Mouse (Mus musculus): ENCODE data around the gene Poln. TPM values are rescaled to one million over a fixed set of nuclear protein-coding genes. Genes with fewer than 3 reads are reported as not detected.

Poln gene
- polyA plus RNA-seq, 1 experiment from 2014 or later, result 0.98 TPM

- H3K4me2 ChIP-seq (replicated peaks), result no peak overlapping the region
Observed at GRCm38 (mm10) chr5:34189521-34189920, 20.3 kb upstream of the Poln start.

DNA sequence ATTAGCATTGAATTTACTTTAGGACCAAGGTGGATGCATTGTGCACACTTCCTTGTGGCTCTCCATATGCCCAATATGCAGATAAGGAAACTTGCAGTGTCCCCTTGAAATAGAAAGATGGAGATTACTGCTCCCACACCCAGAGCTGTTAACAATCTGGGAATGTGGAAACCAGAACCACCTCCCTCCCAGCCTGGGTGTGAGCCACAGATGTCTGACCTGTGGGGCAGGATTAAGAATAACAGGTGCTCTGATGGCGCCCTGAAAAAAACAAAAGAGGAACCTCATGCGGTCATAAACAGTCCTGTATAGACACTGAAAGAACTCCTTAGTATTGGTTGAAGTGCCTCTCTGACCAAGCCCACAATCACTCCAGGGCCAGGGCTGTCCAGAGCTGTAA, 19.6 kb upstream of the Poln start:
- peaks cover 34% of the 10 kb centered on the region for H3K4me1 ChIP-seq (replicated peaks; ENCODE audit: control insufficient read depth, insufficient read depth, low read length)
- no peaks in the 10 kb centered on the region for H3K9me3 ChIP-seq (ENCODE audit: control insufficient read depth, low read length)
- peak overlapping the region; percentile 96; the same call in 1 of the 2 replicates for H3K4me3 ChIP-seq (replicated peaks; ENCODE audit: low read length)
- ATAC-seq (ENCODE audit: low FRiP score) (no peak), DNase-seq (ENCODE audit: low spot score) (no peak)
- no peaks in the 10 kb centered on the region for H3K36me3 ChIP-seq (replicated peaks; ENCODE audit: control insufficient read depth, insufficient read depth)
- no peak overlapping the region for H3K27ac ChIP-seq
- WGBS, result 74% methylated on average over 2 of the region's 2 CpGs
- no peaks in the 10 kb centered on the region for H3K27me3 ChIP-seq (ENCODE audit: control insufficient read depth, insufficient read depth, low read length)
- H3K9ac ChIP-seq, result peak overlapping the region; percentile 67
- H3K4me2 ChIP-seq (replicated peaks), result peak overlapping the region; percentile 78

More at GRCm38 (mm10) chr5:34189521-34189920, 20.3 kb upstream of the Poln start:
- DNase-seq (ENCODE audit: low spot score) (no peak), ATAC-seq (ENCODE audit: low FRiP score) (no peak)
- Histone ChIP-seq H3K36me3 (replicated peaks; ENCODE audit: control insufficient read depth, insufficient read depth) (no peaks in the 10 kb centered on the region), H3K9ac (no peak overlapping the region), H3K27me3 (ENCODE audit: control insufficient read depth, insufficient read depth, low read length) (no peaks in the 10 kb centered on the region), H3K4me3 (replicated peaks; ENCODE audit: low read length) (no peak overlapping the region), H3K4me1 (replicated peaks; ENCODE audit: control insufficient read depth, insufficient read depth, low read length) (peaks cover 28% of the 10 kb centered on the region), H3K27ac (no peak overlapping the region), H3K9me3 (ENCODE audit: control insufficient read depth, low read length) (no peaks in the 10 kb centered on the region)
- 72% methylated on average over 1 of the region's 1 CpGs for WGBS

- H3K36me3 ChIP-seq (replicated peaks; ENCODE audit: control insufficient read depth, insufficient read depth), result peaks cover 8% of the 10 kb centered on the region
- peak within 1 kb of the TSS; percentile 96 for H3K4me3 ChIP-seq (replicated peaks; ENCODE audit: low read length)
- H3K27ac ChIP-seq, result peak within 1 kb of the TSS; percentile 92
- peak; percentile 99 for ATAC-seq (ENCODE audit: low FRiP score)
- no peaks in the 10 kb centered on the region for H3K9me3 ChIP-seq (ENCODE audit: control insufficient read depth, low read length)
- peaks cover 44% of the 10 kb centered on the region for H3K4me1 ChIP-seq (replicated peaks; ENCODE audit: control insufficient read depth, insufficient read depth, low read length)
- H3K27me3 ChIP-seq (ENCODE audit: control insufficient read depth, insufficient read depth, low read length), result no peaks in the 10 kb centered on the region
- peak within 1 kb of the TSS; percentile 92 for H3K4me2 ChIP-seq (replicated peaks)
- H3K9ac ChIP-seq, result peak within 1 kb of the TSS; percentile 87
- peak; percentile 96 for DNase-seq (ENCODE audit: low spot score)
- WGBS, result under 1% methylated on average over 59 of the region's 60 CpGs
Observed at GRCm38 (mm10) chr5:34187601-34188316, 18.5 kb upstream of the Poln start, which contains the start of gene Mxd4. TSS of gene Mxd4 (minus strand) at chr5:34187720.

DNA sequence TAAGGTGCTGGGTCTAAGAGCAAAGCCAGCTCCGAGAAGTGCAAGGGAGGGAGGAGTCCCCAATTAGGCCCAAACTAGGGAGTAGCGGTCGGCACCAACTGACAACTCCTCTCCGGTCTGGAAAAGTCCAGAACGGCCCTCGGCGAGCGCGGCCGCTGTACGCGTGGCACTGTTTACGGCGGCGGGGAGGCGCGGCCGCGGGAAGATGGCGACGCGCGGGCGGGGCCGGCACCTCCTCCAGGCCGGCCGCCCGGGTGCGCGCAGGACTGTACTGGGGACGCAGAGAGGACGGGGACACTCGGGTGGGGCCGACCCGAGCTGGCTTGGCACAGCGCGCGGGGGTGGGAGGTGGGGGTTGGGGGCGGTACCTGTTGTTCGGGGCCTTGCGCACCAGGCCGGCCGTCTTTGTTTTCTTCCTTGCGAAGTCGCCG, 17.7 kb upstream of the Poln start:
- Histone ChIP-seq H3K9me3 (ENCODE audit: control insufficient read depth, low read length) (no peaks in the 10 kb centered on the region), H3K9ac (peak overlapping the region; percentile 87), H3K27ac (peak overlapping the region; percentile 92), H3K27me3 (ENCODE audit: control insufficient read depth, insufficient read depth, low read length) (no peaks in the 10 kb centered on the region), H3K4me3 (replicated peaks; ENCODE audit: low read length) (peak overlapping the region; percentile 96), H3K4me2 (replicated peaks) (peak overlapping the region; percentile 92), H3K36me3 (replicated peaks; ENCODE audit: control insufficient read depth, insufficient read depth) (peaks cover 16% of the 10 kb centered on the region), H3K4me1 (replicated peaks; ENCODE audit: control insufficient read depth, insufficient read depth, low read length) (peaks cover 44% of the 10 kb centered on the region)
- ATAC-seq (ENCODE audit: low FRiP score) (no peak), DNase-seq (ENCODE audit: low spot score) (peak; percentile 43)
- WGBS, result under 1% methylated on average over 38 of the region's 46 CpGs

DNA sequence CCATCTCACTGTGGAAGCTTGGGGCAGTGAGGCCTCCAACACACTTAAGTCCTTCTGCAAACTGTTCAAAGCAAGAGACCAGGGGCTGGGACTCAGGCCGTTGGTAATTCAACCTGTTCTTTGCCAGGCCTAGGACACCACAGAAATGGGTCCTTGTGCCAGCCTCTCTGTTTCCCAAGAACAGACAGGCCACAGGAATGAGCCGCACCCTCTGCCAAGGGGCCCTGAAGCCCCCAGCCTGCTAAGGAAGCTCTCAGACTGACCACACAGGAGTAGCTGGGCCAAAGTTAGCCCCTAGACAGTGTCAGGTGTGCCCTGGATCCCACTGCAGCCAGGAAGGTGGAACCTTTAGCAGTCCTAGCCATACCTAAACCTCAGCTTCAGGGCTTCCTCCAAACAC, 17.1 kb upstream of the Poln start:
- ATAC-seq (ENCODE audit: low FRiP score) (no peak), DNase-seq (ENCODE audit: low spot score) (no peak)
- H3K9me3 ChIP-seq (ENCODE audit: control insufficient read depth, low read length), result no peaks in the 10 kb centered on the region
- 63% methylated on average over 2 of the region's 2 CpGs for WGBS
- peaks cover 44% of the 10 kb centered on the region for H3K4me1 ChIP-seq (replicated peaks; ENCODE audit: control insufficient read depth, insufficient read depth, low read length)
- H3K27ac ChIP-seq, result peak overlapping the region; percentile 92
- H3K36me3 ChIP-seq (replicated peaks; ENCODE audit: control insufficient read depth, insufficient read depth), result peaks cover 22% of the 10 kb centered on the region
- peak overlapping the region; percentile 87 for H3K9ac ChIP-seq
- H3K4me2 ChIP-seq (replicated peaks), result peak overlapping the region; percentile 92
- H3K4me3 ChIP-seq (replicated peaks; ENCODE audit: low read length), result peak overlapping the region; percentile 96
- no peaks in the 10 kb centered on the region for H3K27me3 ChIP-seq (ENCODE audit: control insufficient read depth, insufficient read depth, low read length)

- Histone ChIP-seq H3K9ac (peak overlapping the region; percentile 87), H3K4me1 (replicated peaks; ENCODE audit: control insufficient read depth, insufficient read depth, low read length) (peaks cover 44% of the 10 kb centered on the region), H3K27ac (no peak overlapping the region), H3K4me3 (replicated peaks; ENCODE audit: low read length) (peak overlapping the region; percentile 96), H3K4me2 (replicated peaks) (peak overlapping the region; percentile 92), H3K27me3 (ENCODE audit: control insufficient read depth, insufficient read depth, low read length) (no peaks in the 10 kb centered on the region), H3K36me3 (replicated peaks; ENCODE audit: control insufficient read depth, insufficient read depth) (peaks cover 27% of the 10 kb centered on the region), H3K9me3 (ENCODE audit: control insufficient read depth, low read length) (no peaks in the 10 kb centered on the region)
- ATAC-seq (ENCODE audit: low FRiP score) (no peak), DNase-seq (ENCODE audit: low spot score) (no peak)
Observed at GRCm38 (mm10) chr5:34185791-34186190, 16.5 kb upstream of the Poln start.

GRCm38 (mm10) chr5:34185051-34185580, 15.9 kb upstream of the Poln start:
- no peak overlapping the region for H3K27ac ChIP-seq
- ATAC-seq (ENCODE audit: low FRiP score) (no peak), DNase-seq (ENCODE audit: low spot score) (no peak)
- H3K27me3 ChIP-seq (ENCODE audit: control insufficient read depth, insufficient read depth, low read length), result no peaks in the 10 kb centered on the region
- peaks cover 33% of the 10 kb centered on the region for H3K36me3 ChIP-seq (replicated peaks; ENCODE audit: control insufficient read depth, insufficient read depth)
- WGBS, result 100% methylated on average over 1 of the region's 1 CpGs
- peaks cover 44% of the 10 kb centered on the region for H3K4me1 ChIP-seq (replicated peaks; ENCODE audit: control insufficient read depth, insufficient read depth, low read length)
- H3K9ac ChIP-seq, result peak overlapping the region; percentile 87
- no peaks in the 10 kb centered on the region for H3K9me3 ChIP-seq (ENCODE audit: control insufficient read depth, low read length)
- H3K4me3 ChIP-seq (replicated peaks; ENCODE audit: low read length), result no peak overlapping the region
- H3K4me2 ChIP-seq (replicated peaks), result peak overlapping the region; percentile 92

GRCm38 (mm10) chr5:34183976-34184375, 14.7 kb upstream of the Poln start:
- ATAC-seq (ENCODE audit: low FRiP score) (no peak), DNase-seq (ENCODE audit: low spot score) (no peak)
- H3K4me2 ChIP-seq (replicated peaks), result no peak overlapping the region
- H3K36me3 ChIP-seq (replicated peaks; ENCODE audit: control insufficient read depth, insufficient read depth), result peaks cover 43% of the 10 kb centered on the region
- H3K27me3 ChIP-seq (ENCODE audit: control insufficient read depth, insufficient read depth, low read length), result no peaks in the 10 kb centered on the region
- no peak overlapping the region for H3K9ac ChIP-seq
- 92% methylated on average over 3 of the region's 3 CpGs for WGBS
- no peak overlapping the region for H3K27ac ChIP-seq
- no peaks in the 10 kb centered on the region for H3K9me3 ChIP-seq (ENCODE audit: control insufficient read depth, low read length)
- peaks cover 44% of the 10 kb centered on the region for H3K4me1 ChIP-seq (replicated peaks; ENCODE audit: control insufficient read depth, insufficient read depth, low read length)
- H3K4me3 ChIP-seq (replicated peaks; ENCODE audit: low read length), result no peak overlapping the region

GRCm38 (mm10) chr5:34183156-34183880, 14.1 kb upstream of the Poln start:
- Histone ChIP-seq H3K4me1 (replicated peaks; ENCODE audit: control insufficient read depth, insufficient read depth, low read length) (peaks cover 40% of the 10 kb centered on the region), H3K36me3 (replicated peaks; ENCODE audit: control insufficient read depth, insufficient read depth) (peaks cover 50% of the 10 kb centered on the region), H3K4me3 (replicated peaks; ENCODE audit: low read length) (no peak overlapping the region), H3K27ac (no peak overlapping the region), H3K27me3 (ENCODE audit: control insufficient read depth, insufficient read depth, low read length) (no peaks in the 10 kb centered on the region), H3K9ac (no peak overlapping the region), H3K9me3 (ENCODE audit: control insufficient read depth, low read length) (no peaks in the 10 kb centered on the region), H3K4me2 (replicated peaks) (no peak overlapping the region)
- no peak for DNase-seq (ENCODE audit: low spot score)
- WGBS, result 75% methylated on average over 5 of the region's 5 CpGs
- no peak for ATAC-seq (ENCODE audit: low FRiP score)

Data from hindbrain, embryonic 14.5 days (tissue).